Mouse (Mus musculus): ENCODE results near the gene Gm10972. TPM values are rescaled to one million over a fixed set of nuclear protein-coding genes. Genes with fewer than 3 reads are reported as not detected.
A peak's percentile ranks its signal among the peaks of the same experiment; 100 is the strongest.
"Not testable (repeated sequence)": the region's sequence is repeated elsewhere in the genome, so short reads cannot be mapped to it uniquely, and the experiment has no call there.

The Gm10972 gene
- polyA plus RNA-seq, 1 experiment = not detected

DNA sequence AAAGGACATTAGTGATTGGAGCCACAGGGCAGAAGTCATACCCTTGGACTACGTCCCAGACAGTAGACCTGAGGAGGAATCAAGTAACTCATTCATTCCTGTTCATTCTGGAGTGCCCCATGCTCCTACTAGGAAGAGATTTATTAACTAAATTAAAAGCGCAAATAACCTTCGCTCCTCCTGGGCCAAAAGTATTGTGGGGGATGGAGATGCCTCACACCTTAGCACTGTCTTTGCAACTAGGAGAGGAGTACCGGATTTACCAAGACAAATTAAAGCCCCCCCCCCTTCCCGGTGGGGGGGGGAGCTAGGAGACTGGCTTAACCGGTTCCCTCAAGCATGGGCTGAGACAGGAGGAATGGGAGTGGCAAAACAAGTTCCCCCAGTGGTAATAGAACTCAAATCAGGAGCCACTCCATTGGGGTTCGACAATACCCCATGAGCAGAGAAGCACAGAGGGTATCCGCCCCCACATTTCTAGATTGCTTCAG lies 36.5 kb downstream of the Gm10972 start:
- Histone ChIP-seq H3K4me3 (replicated peaks; ENCODE audit: control insufficient read depth, low read depth, low read length) (no peak overlapping the region), H3K27ac (ENCODE audit: control insufficient read depth, insufficient read depth, low read depth, low read length, poor library complexity) (no peak overlapping the region), H3K4me1 (ENCODE audit: control insufficient read depth, insufficient read depth, low read length) (no peaks in the 10 kb centered on the region)
- no peak for TF ChIP-seq POLR2A (IDR thresholded peaks at IDR 0.05; ENCODE audit: borderline replicate concordance, control insufficient read depth, low read depth, low read length)
- TF ChIP-seq CTCF (IDR thresholded peaks at IDR 0.05; ENCODE audit: control insufficient read depth, insufficient read depth, low read length) = no peak
- 78% methylated on average over 8 of the region's 8 CpGs for WGBS

DNA sequence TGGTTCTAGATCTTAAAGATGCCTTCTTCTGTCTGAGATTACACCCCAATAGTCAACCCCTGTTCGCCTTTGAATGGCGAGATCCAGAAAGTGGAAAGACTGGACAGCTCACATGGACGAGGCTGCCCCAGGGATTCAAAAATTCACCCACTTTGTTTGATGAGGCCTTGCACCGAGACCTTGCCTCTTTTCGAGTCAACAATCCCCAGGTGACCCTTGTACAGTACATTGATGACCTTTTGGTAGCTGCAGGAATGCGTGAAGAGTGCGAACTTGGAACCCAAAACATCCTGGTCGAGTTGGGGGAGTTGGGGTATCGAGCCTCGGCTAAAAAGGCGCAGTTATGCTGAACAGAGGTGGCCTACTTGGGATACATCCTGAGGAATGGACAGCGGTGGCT lies 37.1 kb downstream of the Gm10972 start:
- not testable (repeated sequence) for H3K27ac ChIP-seq (ENCODE audit: control insufficient read depth, insufficient read depth, low read depth, low read length, poor library complexity); H3K4me3 ChIP-seq (replicated peaks; ENCODE audit: control insufficient read depth, low read depth, low read length); H3K4me1 ChIP-seq (ENCODE audit: control insufficient read depth, insufficient read depth, low read length)
- WGBS = 87% methylated on average over 12 of the region's 12 CpGs

DNA sequence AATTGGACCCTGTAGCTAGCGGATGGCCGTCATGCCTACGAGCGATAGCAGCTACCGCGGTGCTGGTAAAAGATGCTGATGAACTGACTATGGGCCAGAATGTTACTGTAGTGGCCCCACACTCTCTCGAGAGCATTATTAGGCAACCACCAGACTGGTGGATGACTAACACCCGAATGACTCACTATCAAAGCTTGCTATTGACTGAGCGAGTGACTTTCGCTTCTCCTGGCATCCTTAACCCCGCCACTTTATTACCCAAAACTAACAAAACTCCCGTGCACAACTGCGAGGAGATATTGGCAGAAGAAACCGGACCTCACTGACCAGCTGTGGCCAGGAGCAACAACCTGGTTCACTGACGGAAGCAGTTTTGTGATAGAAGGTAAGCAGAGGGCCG lies 37.9 kb downstream of the Gm10972 start:
- H3K4me1 ChIP-seq (ENCODE audit: control insufficient read depth, insufficient read depth, low read length) = no peaks in the 10 kb centered on the region
- 82% methylated on average over 16 of the region's 16 CpGs for whole genome bisulfite sequencing
- TF ChIP-seq POLR2A (IDR thresholded peaks at IDR 0.05; ENCODE audit: borderline replicate concordance, control insufficient read depth, low read depth, low read length) = no peak
- TF ChIP-seq CTCF (IDR thresholded peaks at IDR 0.05; ENCODE audit: control insufficient read depth, insufficient read depth, low read length) = no peak
- H3K27ac ChIP-seq (ENCODE audit: control insufficient read depth, insufficient read depth, low read depth, low read length, poor library complexity) = no peak overlapping the region
- no peak overlapping the region for H3K4me3 ChIP-seq (replicated peaks; ENCODE audit: control insufficient read depth, low read depth, low read length)

DNA sequence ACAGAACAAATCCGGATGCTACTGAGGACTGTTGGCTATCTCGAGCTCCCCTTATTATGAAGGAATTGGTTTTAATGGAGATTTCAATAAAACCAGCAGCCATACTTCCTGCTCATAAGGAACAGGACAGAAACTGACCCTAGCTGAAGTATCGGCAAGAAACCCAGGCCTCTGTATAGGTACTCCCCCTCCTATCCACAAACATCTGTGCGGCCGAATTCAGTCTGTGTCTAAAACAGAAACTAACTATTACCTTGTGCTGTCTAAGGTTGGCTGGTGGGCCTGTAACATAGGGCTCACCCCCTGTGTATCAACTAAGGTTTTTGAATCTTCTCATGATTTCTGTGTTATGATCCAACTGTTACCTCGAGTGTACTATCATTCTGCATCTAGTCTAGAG lies 40.7 kb downstream of the Gm10972 start:
- H3K27ac ChIP-seq (ENCODE audit: control insufficient read depth, insufficient read depth, low read depth, low read length, poor library complexity) = no peak overlapping the region
- no peak overlapping the region for H3K4me3 ChIP-seq (replicated peaks; ENCODE audit: control insufficient read depth, low read depth, low read length)
- 83% methylated on average over 6 of the region's 6 CpGs for WGBS
- TF ChIP-seq POLR2A (IDR thresholded peaks at IDR 0.05; ENCODE audit: borderline replicate concordance, control insufficient read depth, low read depth, low read length) (no peak), CTCF (IDR thresholded peaks at IDR 0.05; ENCODE audit: control insufficient read depth, insufficient read depth, low read length) (no peak)
- no peaks in the 10 kb centered on the region for H3K4me1 ChIP-seq (ENCODE audit: control insufficient read depth, insufficient read depth, low read length)

DNA sequence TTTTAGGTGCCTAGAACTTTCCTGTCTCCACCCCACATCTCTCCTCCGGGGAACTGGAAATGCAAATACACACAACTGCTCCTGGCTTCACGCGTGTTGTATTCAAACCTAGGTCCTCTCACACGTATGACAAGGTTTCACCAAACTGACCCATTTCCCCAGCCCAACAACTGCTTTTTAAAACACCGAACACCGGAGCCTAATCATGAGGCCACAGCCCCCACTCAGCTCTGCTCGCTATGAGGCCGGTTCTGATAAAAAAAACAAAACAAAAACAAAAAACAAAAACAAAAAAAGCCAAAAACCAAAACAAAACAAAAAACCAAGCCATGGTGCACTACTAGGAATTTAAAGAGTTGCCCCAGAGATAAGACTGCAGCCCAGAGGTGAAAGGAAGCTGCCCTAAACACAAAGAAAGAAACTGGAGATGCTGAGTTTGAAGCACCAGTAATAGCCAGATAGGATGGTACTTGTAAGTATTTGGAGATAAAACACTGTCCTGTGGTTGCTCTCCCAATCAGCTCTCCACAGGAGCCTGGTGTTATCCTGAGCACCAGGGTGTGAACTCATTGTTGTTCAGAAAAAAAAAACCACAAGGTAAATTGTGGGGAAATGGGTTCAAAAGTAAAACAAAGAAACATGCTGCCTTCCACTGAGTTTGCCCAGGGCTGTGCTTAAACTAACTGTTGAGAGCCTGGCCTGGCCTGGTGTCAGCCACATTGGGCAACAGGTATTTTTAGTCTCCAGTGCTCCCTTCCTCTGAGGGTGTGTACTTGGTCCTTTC lies 43.3 kb downstream of the Gm10972 start:
- peak overlapping the region; percentile 14 for H3K27ac ChIP-seq (ENCODE audit: control insufficient read depth, insufficient read depth, low read depth, low read length, poor library complexity)
- not testable (repeated sequence) for H3K4me3 ChIP-seq (replicated peaks; ENCODE audit: control insufficient read depth, low read depth, low read length); H3K4me1 ChIP-seq (ENCODE audit: control insufficient read depth, insufficient read depth, low read length)
- 70% methylated on average over 8 of the region's 8 CpGs for WGBS

DNA sequence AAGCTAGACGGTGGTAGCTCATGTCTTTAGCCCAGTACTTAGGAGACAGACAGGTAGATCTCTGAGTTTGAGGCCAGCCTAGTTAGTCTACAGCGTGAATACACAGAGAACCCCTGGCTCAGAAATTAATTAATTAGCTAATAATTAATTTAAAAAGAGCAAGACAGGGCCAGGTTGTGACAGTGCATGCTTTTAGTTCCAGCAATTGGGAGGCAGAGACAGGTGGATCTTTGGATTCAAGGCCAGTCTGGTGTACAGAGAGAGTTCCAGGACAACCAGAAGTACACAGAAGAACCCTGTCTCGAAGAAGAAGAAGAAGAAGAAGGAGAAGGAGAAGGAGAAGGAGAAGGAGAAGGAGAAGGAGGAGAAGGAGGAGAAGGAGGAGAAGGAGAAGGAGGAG lies 45.8 kb downstream of the Gm10972 start:
- not testable (repeated sequence) for H3K4me1 ChIP-seq (ENCODE audit: control insufficient read depth, insufficient read depth, low read length); H3K27ac ChIP-seq (ENCODE audit: control insufficient read depth, insufficient read depth, low read depth, low read length, poor library complexity); H3K4me3 ChIP-seq (replicated peaks; ENCODE audit: control insufficient read depth, low read depth, low read length)
- 86% methylated on average over 3 of the region's 3 CpGs for WGBS

DNA sequence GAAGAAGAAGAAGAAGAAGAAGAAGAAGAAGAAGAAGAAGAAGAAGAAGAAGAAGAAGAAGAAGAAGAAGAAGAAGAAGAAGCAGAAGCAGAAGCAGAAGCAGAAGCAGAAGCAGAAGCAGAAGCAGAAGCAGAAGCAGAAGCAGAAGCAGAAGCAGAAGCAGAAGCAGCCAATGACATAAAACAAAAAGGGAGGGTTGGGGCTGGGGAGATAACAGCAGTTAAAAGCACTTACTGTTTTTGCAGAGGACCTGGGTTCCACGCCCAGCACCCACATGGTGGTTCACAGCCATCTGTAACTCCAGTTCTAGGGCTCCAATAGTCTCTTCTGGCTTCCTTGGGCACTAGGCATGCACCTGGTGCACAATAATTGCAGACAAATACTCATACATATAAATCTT lies 46.3 kb downstream of the Gm10972 start:
- H3K4me1 ChIP-seq (ENCODE audit: control insufficient read depth, insufficient read depth, low read length); H3K27ac ChIP-seq (ENCODE audit: control insufficient read depth, insufficient read depth, low read depth, low read length, poor library complexity); H3K4me3 ChIP-seq (replicated peaks; ENCODE audit: control insufficient read depth, low read depth, low read length): not testable (repeated sequence)
- WGBS = 45% methylated on average over 1 of the region's 1 CpGs

DNA sequence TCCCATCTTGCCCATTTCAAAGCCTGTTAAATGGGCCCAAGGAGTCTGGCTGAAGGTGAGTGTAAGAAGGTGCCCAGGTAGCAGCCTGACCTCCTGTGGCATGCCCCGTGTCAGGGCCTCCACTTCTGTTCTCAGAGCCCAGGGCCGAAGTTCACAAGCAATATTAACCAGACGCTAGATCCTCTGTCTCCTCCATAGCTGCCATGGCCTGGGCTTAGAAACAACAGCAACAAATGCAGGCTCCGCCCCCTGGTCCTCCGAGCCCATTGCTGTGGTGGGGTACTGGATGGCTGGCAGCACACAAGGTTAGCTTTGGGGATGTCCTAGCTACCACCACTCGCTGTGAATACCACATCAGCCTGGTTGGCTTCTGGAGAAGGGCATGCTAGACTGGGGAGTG lies 47.2 kb downstream of the Gm10972 start:
- H3K4me1 ChIP-seq (ENCODE audit: control insufficient read depth, insufficient read depth, low read length); H3K27ac ChIP-seq (ENCODE audit: control insufficient read depth, insufficient read depth, low read depth, low read length, poor library complexity); H3K4me3 ChIP-seq (replicated peaks; ENCODE audit: control insufficient read depth, low read depth, low read length): not testable (repeated sequence)
- WGBS = 81% methylated on average over 6 of the region's 6 CpGs

DNA sequence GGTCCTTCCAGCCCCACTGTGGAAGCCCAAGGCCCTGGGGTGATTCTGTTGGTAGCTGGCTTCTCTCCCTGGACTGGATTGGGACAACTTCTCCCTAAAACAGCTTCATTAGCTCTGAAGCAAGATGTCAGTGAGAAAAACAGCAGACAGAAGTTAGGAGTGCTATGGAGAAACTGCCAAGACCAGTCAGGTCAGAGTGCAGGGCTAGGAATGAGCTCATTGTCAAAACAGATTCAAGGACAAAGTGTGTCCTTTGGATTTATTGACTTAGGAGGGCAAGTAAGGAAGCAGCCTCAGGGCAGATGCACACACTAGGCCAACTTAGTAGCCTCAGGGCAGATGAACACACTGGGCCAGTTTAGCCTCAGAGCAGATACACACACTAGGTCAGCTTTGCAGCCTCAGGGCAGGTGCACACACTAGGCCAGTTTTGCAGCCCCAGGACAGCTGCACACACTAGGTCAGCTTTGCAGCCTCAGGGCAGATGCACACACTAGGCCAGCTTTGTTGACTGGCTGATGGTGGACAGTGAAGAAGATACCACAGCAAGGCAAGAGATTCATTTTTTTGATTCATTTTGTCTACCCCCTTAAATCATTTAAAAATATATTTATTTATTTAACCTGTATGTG lies 47.8 kb downstream of the Gm10972 start:
- no peak overlapping the region for H3K27ac ChIP-seq (ENCODE audit: control insufficient read depth, insufficient read depth, low read depth, low read length, poor library complexity)
- TF ChIP-seq POLR2A (IDR thresholded peaks at IDR 0.05; ENCODE audit: borderline replicate concordance, control insufficient read depth, low read depth, low read length) (no peak), CTCF (IDR thresholded peaks at IDR 0.05; ENCODE audit: control insufficient read depth, insufficient read depth, low read length) (no peak)
- no peaks in the 10 kb centered on the region; the same call in 1 of the 2 replicates for H3K4me1 ChIP-seq (ENCODE audit: control insufficient read depth, insufficient read depth, low read length)
- H3K4me3 ChIP-seq (replicated peaks; ENCODE audit: control insufficient read depth, low read depth, low read length) = no peak overlapping the region

DNA sequence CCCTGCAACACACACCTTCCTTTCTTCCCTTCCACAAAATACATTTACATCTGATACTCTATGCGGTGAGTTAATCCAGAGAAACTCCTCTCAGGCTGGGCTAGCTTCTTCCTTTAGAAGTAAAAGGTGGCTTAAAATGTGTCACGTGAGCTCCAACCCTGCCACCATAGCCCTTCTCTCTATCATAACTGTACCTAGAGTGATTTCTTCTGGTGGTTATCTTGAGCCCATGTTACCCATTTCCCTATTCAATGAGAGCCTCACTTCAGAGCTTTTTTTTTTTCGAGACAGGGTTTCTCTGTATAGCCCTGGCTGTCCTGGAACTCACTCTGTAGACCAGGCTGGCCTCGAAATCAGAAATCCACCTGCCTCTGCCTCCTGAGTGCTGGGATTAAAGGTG lies 48.8 kb downstream of the Gm10972 start:
- H3K4me3 ChIP-seq (replicated peaks; ENCODE audit: control insufficient read depth, low read depth, low read length); H3K27ac ChIP-seq (ENCODE audit: control insufficient read depth, insufficient read depth, low read depth, low read length, poor library complexity); H3K4me1 ChIP-seq (ENCODE audit: control insufficient read depth, insufficient read depth, low read length): not testable (repeated sequence)
- 77% methylated on average over 4 of the region's 4 CpGs for WGBS
